Mouse (Mus musculus) hindbrain, postnatal 0 days (tissue): ENCODE measurements at regions not wholly inside any gene's neighbourhood (a gene's known extent, or its start where the extent isn't known, plus 50 kb on each side); places are given as distances from the start of the nearest gene placed in this dataset.

Source experiments
- ATAC-seq: fragments of 200-750 bp; cut with Nextera tagmentation; 2 replicates; pipeline ENCODE4 v1.8.0; 2017; ENCODE audit warnings: mild to moderate bottlenecking, moderate TSS enrichment, moderate library complexity
- DNase-seq: peaks from one replicate; pipeline ENCODE4 v3.0.0-alpha.2; 2015; ENCODE audit warnings: low spot score
- H3K27ac ChIP-seq: fragments of 300-500 bp; sonication (generic); 2 replicates; pipeline ENCODE4 v1.5.1; 2014; ENCODE audit warnings: mild to moderate bottlenecking
- H3K27me3 ChIP-seq: fragments of 300-500 bp; sonication (generic); 2 replicates; pipeline ENCODE4 v1.6.1; 2014; ENCODE audit warnings: low read length, mixed read lengths; ENCODE audit not compliant: insufficient read depth
- H3K36me3 ChIP-seq: fragments of 300-500 bp; sonication (generic); 2 replicates; pipeline ENCODE4 v1.6.1; 2014; ENCODE audit warnings: low read length, mixed read lengths; ENCODE audit not compliant: insufficient read depth
- H3K4me1 ChIP-seq: fragments of 300-500 bp; sonication (generic); 2 replicates; pipeline ENCODE4 v1.6.1; 2014; ENCODE audit warnings: antibody characterized with exemption, low read length, mixed read lengths; ENCODE audit not compliant: insufficient read depth
- H3K4me2 ChIP-seq: fragments of 300-500 bp; sonication (generic); 2 replicates; pipeline ENCODE4 v1.6.1; 2014; ENCODE audit warnings: low read depth, mild to moderate bottlenecking, low read length, moderate library complexity, mixed read lengths
- H3K4me3 ChIP-seq: fragments of 300-500 bp; sonication (generic); 2 replicates; pipeline ENCODE4 v1.5.1; 2014; ENCODE audit warnings: low read length
- H3K9ac ChIP-seq: fragments of 300-500 bp; sonication (generic); replicated peaks from 2 replicates; pipeline ENCODE4 v1.6.1; 2014; ENCODE audit warnings: mild to moderate bottlenecking, low read length, moderate library complexity, mixed read lengths
- H3K9me3 ChIP-seq: fragments of 300-500 bp; sonication (generic); 2 replicates; pipeline ENCODE4 v1.6.1; 2016; ENCODE audit warnings: low read length, mixed read lengths
- CTCF ChIP-seq: IDR thresholded peaks from 2 replicates; pipeline ENCODE4 v1.5.1; 2016; ENCODE audit warnings: antibody characterized with exemption, control low read depth, low read depth
- WGBS: fragments of 180-500 bp; shearing (Covaris S2); extraction: QIAGEN DNeasy Blood & Tissue Kit; methylation state at CpG from one replicate; pipeline ENCODE4 v1.1.7; 2014; 5-methylcytosine and 5-hydroxymethylcytosine counted together

- Histone ChIP-seq H3K9me3 (no peaks in the 10 kb centered on the region), H3K9ac (no peak overlapping the region), H3K4me1 (no peaks in the 10 kb centered on the region), H3K4me2 (no peak overlapping the region), H3K27me3 (no peaks in the 10 kb centered on the region), H3K27ac (no peak overlapping the region), H3K4me3 (no peak overlapping the region), H3K36me3 (no peaks in the 10 kb centered on the region)
- TF ChIP-seq CTCF: no peak
- ATAC-seq (no peak), DNase-seq (no peak)
Observed at GRCm38 (mm10) chr1:5273938-5274337, 466.2 kb downstream of the Gm37988 start.

GRCm38 (mm10) chr1:5294570-5294969, 486.9 kb downstream of the Gm37988 start:
- DNase-seq (no peak), ATAC-seq (no peak)
- Histone ChIP-seq H3K4me3 (no peak overlapping the region), H3K9me3 (no peaks in the 10 kb centered on the region), H3K4me2 (no peak overlapping the region), H3K27ac (no peak overlapping the region), H3K27me3 (no peaks in the 10 kb centered on the region), H3K9ac (no peak overlapping the region), H3K36me3 (no peaks in the 10 kb centered on the region), H3K4me1 (no peaks in the 10 kb centered on the region)
- TF ChIP-seq CTCF: no peak

GRCm38 (mm10) chr1:5297627-5298026, 489.9 kb downstream of the Gm37988 start:
- Histone ChIP-seq H3K27ac (no peak overlapping the region), H3K27me3 (no peaks in the 10 kb centered on the region), H3K9ac (no peak overlapping the region), H3K4me2 (no peak overlapping the region), H3K36me3 (no peaks in the 10 kb centered on the region), H3K4me3 (no peak overlapping the region), H3K9me3 (no peaks in the 10 kb centered on the region), H3K4me1 (no peaks in the 10 kb centered on the region)
- ATAC-seq: no peak
- no peak for DNase-seq
- no peak for TF ChIP-seq CTCF
- 81% methylated on average over 1 of the region's 1 CpGs for WGBS

- ATAC-seq: no peak
- 84% methylated on average over 3 of the region's 3 CpGs for WGBS
Observed at GRCm38 (mm10) chr1:5311656-5312055, 504.0 kb downstream of the Gm37988 start.

GRCm38 (mm10) chr1:5315839-5316238, 508.1 kb downstream of the Gm37988 start:
- H3K9ac ChIP-seq: no peak overlapping the region
- WGBS: 81% methylated on average over 2 of the region's 2 CpGs
- no peak for TF ChIP-seq CTCF
- no peaks in the 10 kb centered on the region for H3K9me3 ChIP-seq
- H3K27ac ChIP-seq: no peak overlapping the region
- no peak overlapping the region for H3K4me3 ChIP-seq
- H3K4me1 ChIP-seq: no peaks in the 10 kb centered on the region
- H3K27me3 ChIP-seq: no peaks in the 10 kb centered on the region
- DNase-seq (no peak), ATAC-seq (no peak)
- H3K4me2 ChIP-seq: no peak overlapping the region
- no peaks in the 10 kb centered on the region for H3K36me3 ChIP-seq

More at GRCm38 (mm10) chr1:5311656-5312055, 504.0 kb downstream of the Gm37988 start:
- Histone ChIP-seq H3K36me3 (no peaks in the 10 kb centered on the region), H3K4me2 (no peak overlapping the region), H3K9ac (no peak overlapping the region), H3K4me1 (no peaks in the 10 kb centered on the region), H3K4me3 (no peak overlapping the region), H3K27ac (no peak overlapping the region), H3K27me3 (no peaks in the 10 kb centered on the region), H3K9me3 (no peaks in the 10 kb centered on the region)
- no peak for TF ChIP-seq CTCF
- no peak for DNase-seq

- H3K4me2 ChIP-seq: no peak overlapping the region
- H3K9me3 ChIP-seq: no peaks in the 10 kb centered on the region
- no peaks in the 10 kb centered on the region for H3K36me3 ChIP-seq
- no peak for ATAC-seq
- no peaks in the 10 kb centered on the region for H3K4me1 ChIP-seq
- DNase-seq: no peak
- no peak overlapping the region for H3K4me3 ChIP-seq
- WGBS: 90% methylated on average over 1 of the region's 1 CpGs
- no peak overlapping the region for H3K27ac ChIP-seq
- H3K27me3 ChIP-seq: no peaks in the 10 kb centered on the region
- TF ChIP-seq CTCF: no peak
- no peak overlapping the region for H3K9ac ChIP-seq
Observed at GRCm38 (mm10) chr1:5317088-5317487, 509.4 kb downstream of the Gm37988 start.

- H3K27ac ChIP-seq: no peak overlapping the region
- H3K4me3 ChIP-seq: no peak overlapping the region
- DNase-seq: no peak
- no peaks in the 10 kb centered on the region for H3K27me3 ChIP-seq
- no peak overlapping the region for H3K9ac ChIP-seq
- ATAC-seq: no peak
- H3K4me1 ChIP-seq: no peaks in the 10 kb centered on the region
- TF ChIP-seq CTCF: no peak
- no peaks in the 10 kb centered on the region for H3K36me3 ChIP-seq
- H3K9me3 ChIP-seq: no peaks in the 10 kb centered on the region
- no peak overlapping the region for H3K4me2 ChIP-seq
Observed at GRCm38 (mm10) chr1:5326311-5326710, 518.6 kb downstream of the Gm37988 start.
